Mouse (Mus musculus) thymus, adult 18-20 months (tissue): Measurements from ENCODE around the gene Ppp4r3a.

Experiments used
- DNase-seq, 2 experiments: peaks; one replicate each; pipeline ENCODE4 v3.0.0; 2022; ENCODE audit warnings: mixed read lengths in 2 of 2

Ppp4r3a gene

GRCm38 (mm10) chr12:101012197-101013077, 71.1 kb downstream of the Ppp4r3a start:
- no peak for DNase-seq

DNA sequence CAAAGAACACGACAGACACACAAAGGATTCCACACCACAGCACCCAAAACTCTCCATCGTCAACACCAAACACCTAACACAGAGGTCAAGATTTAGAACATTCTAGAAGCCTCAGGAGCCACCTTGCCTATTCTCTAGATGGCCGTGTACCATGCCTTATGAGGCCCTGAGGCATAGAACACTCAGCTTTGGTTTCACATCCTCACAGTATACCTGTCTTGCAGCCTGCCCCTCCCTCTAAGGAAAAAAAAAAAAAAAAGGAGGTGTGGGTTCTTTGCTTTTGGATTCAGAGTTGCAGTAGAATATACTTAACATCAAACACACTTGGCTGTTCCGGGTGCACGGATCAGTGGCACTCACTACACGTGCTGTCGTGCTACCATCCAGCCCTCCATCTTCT, 72.5 kb downstream of the Ppp4r3a start:
- DNase-seq: no peak

DNA sequence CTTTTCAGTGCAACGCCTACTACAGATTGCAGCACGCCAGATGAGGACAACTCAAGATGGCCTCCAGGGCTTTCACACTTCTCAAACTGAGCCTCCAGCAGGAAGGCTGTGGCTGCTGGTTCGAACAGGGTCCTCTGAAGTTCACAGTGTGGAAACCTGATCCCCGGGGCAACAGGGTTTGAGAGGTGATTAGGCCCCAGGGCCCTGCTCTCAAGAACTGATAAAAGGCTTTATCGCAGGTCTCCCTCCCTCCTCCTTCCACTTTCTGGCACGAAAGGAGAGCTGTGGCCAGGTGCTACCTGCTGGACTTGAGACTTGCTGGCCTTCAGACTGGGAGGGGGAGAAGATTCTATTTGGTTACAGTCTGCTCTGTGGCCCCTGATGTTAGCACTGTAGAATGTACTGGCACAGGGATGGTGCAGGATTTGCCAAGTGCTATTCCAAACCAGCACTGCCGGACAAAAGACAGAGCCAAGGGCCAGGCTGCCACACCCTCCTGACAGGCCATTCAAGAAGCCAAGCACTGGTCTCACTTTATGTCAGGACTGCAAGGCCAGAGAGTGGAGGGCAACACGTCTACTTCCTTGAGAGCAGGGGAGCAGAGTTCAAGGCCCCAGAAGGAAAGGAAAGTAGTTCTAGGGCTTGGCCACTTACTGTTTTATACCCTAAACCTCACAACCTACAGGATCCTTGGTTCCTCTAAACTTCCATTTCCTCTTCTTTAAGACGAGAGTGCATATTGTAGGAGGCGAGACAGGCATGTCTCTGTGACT, 73.2 kb downstream of the Ppp4r3a start:
- no peak for DNase-seq

- no peak for DNase-seq
Measured at GRCm38 (mm10) chr12:101009225-101009624, 74.3 kb downstream of the Ppp4r3a start.

DNA sequence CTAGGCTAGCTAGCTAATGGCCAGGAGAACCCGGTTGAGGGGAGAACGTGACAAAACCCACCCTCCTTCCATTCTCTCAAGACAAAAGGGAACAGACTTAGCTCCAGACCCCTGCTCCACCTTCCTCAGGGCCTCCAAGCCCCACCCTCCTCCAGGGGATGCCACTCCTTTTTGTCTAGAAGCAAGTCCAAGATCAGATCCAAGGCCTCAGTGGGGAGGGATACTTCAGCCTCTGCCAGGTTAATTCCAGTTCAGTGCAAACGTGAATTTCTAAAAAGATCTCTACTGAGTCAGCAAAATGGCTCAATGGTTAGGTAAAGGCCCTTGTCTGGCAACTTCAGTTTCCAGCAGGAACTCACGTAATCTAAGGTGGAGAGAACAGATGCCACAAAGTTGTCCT, 74.9 kb downstream of the Ppp4r3a start:
- no peak for DNase-seq

- DNase-seq: no peak
Measured at GRCm38 (mm10) chr12:101007968-101008481, 75.5 kb downstream of the Ppp4r3a start.

GRCm38 (mm10) chr12:101007427-101007826, 76.1 kb downstream of the Ppp4r3a start:
- no peak for DNase-seq

DNA sequence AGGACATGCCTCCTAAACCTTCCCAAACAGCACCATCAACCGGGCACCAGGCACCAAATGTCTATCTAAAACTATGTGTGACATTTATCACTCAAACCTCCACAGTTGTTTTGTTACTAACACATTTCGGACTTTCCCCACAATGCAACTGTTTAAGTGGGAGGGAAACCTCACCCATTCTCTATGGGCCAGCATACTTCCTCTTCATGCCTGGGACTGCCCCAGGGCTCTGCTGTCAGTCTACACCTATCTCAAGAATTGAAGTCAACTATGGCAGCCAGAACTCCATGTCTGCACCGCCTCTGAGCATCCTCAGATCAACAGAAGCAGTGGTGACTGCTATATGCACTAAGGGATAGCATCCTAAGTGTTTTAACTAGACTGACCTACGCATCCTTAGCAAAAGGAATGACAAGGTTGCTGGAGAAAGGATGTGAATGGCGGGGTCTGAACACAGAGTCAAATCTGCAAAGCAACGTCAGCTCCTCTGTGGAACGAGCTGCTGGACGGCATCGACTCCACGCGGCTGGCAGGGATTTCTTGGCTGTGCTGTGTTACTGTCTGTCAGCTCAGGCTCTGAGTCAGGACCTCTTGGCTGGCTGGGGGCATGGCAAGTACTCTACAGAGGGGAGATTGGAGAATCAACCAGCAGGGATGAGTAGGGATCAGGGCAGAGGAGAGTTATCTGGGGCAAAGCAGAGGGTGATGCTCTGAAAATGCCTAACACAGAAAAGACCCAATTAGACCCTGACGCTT, 77.7 kb downstream of the Ppp4r3a start:
- DNase-seq: no peak

DNA sequence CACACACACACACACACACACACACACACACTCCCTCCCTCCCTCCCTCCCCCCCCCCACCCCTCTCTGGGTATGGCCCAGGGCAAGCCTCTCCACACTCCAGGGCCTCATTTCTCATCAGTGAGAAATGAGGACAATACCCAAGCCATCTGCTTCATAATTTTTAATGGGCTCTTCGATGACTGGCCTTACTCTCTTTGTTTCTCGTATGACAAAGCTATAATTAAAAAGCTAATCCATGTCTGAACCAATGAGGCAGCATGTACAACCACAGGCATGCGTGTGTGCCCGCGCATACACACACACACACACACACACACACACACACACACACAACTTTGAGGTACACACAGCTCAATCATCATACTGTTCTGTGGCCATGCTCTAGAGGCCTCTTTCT, 78.5 kb downstream of the Ppp4r3a start:
- no peak for DNase-seq

DNA sequence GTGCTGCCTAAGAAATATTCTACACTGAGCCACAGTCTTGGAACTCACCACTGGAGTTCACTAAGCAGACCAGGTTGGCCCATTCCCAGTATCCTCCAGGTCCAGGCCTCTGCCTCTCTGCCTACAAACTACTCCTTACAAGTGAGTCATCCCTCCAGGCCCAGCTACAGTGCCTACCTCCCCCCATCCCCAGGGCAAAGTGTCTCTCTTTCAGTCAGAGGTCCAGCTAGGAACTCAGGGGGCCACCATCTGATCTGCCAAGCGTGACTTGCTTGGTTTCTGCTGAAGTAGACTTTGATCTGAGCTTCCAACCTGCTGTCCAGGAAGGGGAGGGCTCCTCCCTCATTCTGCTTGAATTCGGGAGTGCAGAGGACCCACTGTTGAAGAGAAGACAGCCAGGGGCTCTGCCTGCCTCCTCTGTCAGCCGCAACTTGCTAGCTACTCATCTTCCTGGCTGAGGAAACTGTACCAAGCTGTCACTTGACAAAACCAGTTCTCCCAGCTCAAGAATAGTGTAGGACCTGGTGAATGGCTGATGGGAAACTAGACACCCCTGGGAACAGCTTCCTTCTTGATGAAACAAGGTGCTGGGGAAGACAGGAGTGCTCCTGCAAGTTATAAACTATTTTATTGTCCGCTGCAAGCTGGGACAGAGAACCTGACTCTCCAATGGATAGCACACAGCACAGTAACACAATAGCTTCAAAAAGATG, 80.5 kb downstream of the Ppp4r3a start:
- DNase-seq: no peak

DNA sequence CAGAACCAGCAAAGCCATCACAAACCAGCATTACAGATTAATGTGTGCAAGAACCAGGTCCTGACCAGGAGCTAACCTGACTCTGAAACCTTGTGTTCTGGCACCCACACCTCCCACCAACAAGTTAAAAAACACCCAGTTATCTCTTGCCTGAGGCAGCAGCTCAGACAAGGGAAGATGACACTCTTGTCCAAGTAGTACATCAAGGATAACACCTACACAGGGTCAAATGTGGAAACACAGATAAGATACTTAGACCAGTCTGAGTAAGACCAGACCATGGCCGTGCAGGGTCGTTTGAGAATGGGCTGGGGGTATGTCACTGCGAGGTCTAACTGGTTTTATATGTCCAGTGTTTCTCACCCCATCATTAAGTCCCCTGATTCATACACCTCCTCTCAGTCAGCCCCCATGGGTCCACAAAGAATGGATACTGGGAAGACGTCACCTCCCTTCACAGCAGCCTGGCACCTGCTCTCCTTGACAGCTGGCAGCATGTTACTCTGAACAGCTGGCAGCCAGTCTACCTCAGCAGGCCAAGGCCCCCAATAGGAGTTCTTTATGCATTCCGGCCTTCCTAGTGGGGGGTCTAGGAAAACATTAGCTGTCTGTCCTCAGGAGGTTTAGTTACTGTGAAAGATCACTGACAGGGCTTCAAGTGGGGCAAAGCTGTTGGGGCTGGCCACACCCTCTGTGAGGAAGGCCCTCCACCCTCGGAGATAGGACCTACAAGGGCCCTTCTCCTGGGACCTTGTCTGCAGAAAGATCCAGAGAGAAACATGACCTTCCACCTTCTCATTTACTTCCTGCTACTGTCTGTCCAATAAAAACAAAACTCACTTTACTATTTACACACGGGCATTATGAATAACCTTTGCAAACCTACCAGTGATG, 84.2 kb downstream of the Ppp4r3a start:
- DNase-seq: no peak

- DNase-seq: no peak
Measured at GRCm38 (mm10) chr12:100998564-100998962, 84.9 kb downstream of the Ppp4r3a start.

DNA sequence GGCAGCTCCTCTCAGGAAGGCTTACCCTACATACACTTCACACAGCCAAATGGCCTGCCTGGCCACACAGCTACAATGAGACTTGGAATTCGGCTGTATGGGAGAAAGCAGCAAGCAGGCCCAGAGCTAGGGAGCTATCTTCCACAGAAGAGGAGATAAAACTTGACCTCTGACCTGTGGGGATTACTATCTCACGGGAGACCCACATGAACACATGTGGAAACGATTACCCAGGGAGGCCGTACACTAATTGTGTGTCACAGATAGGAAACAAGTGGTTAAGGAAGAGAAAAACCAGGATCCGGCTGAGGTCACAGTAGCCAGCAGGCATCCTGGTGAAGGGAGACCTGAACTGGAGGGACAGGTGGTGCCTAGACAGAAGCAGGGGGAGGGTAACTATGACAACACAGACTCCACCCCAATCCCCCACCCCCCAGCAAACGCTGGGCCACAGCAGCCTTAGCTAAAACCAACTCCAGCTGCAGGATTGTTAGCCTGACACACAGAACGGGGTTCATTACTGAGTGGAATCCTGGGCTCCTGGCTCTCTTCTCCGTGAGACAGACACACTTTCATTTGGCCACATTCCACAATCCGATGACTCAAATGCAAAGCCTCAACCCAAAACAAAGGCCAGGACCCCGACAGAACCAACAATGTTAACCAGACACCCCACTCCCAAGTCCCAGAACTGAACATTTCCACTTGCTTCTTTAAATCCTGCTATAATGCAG, 85.5 kb downstream of the Ppp4r3a start:
- no peak for DNase-seq

DNA sequence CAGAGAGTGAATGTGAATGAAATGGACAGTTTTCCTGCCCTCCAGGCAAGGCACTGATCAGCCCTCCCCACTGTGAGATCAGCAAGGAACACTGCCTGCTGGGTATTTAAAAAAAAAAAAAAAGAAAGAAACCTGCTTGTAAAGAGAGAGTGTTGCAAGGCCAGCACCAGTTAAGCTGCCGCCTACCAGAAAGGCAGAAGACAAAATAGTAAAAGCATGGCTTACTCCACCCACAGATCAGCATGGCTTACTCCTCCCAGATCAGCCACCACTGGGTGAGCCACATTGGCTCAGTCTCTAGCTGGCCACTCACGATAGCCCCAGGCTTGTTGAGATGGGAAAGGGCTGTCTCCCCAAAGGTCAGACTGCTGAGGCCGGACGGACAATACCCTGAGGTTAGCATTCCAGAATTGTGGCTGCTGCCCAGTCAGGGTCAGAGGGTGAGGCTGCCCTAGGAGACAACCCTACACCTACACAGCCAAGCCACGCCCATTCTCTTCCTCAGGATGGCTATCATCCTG, 87.1 kb downstream of the Ppp4r3a start:
- DNase-seq: no peak

DNA sequence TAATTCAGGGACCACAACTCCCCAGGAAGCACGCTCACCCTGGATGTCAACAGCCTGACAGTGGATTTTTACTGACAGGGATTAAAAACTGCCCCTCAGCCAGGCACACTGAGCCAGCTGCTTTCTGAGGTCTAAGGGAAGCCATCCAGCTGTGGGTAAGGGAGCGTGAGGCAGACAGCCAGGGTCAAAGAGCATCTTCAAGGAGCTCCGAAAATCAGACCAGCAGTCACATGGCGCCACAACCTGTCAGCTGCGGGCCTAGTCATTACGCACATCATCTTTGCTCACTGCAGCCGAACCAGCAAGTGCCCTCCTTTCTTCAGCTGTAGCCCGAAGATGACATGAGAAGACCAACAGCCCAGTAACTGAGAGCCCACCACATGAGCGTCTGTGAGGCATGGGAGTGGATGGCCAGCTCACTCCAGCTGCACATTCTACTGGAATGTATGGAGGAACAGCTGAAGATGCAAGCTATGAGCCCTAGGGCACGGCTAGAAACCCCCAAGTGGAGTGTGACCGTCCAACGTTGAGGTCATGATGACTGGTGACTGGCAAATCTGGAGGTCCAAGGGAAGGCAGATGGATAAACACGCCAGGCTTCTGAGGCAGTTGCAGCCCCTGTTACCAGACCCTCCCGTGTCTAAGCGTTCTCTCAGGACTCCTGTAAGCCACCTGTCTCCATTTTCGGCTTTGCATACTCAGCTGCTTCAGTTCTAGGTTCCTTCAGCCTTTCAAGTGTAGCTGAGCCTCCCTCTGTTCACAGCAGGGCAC, 87.7 kb downstream of the Ppp4r3a start:
- DNase-seq: no peak

GRCm38 (mm10) chr12:100994140-100995015, 89.1 kb downstream of the Ppp4r3a start:
- no peak for DNase-seq

- DNase-seq: no peak
Measured at GRCm38 (mm10) chr12:100993146-100993545, 90.4 kb downstream of the Ppp4r3a start.

DNA sequence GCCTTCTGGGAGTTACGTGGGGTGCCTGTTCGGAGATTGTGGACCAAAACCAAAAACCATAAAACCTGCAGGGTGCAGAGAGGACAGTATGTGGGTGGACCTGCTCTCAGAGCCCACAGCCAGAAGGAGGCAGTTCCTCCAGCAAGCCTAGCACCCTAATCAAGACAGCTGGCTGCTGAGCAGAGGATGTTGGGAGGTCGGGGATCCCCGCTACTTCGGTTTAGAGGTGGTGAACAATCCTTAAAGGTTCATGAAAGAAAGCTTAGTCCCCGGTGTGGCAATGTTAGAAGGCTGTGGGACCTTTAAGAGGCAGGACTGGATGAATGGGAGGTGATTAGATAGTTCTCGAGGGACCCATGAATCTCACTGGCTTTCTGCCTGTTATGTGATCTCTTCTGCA, 91.0 kb downstream of the Ppp4r3a start:
- no peak for DNase-seq
